Mouse (Mus musculus): ENCODE measurements at regions not wholly inside any gene's neighbourhood (a gene's known extent, or its start where the extent isn't known, plus 50 kb on each side); places are given as distances from the start of the nearest gene placed in this dataset.

DNA sequence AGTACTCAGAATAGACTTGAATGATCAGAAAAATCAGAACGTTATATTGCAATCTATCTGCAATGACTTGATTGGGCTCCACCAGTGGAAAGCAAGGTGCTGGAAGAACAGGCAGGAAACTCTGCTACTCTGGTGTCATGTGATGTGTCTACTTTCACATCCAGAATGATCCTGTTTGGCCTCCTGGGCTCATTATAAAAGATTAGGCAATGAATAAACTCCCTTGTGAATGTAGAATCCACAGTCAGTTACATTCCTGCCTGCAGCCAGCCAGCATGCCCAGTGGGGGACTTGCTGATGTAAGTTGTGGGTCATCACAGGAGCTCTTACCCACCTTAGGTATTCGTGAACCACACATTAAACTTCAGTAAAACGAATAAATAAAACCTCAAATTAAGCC lies 174.5 kb upstream of the Arhgap24 start:
- no peak for TF ChIP-seq POLR2A (IDR thresholded peaks at IDR 0.05; ENCODE audit: low read depth, low read length)
- no peak for TF ChIP-seq CTCF (IDR thresholded peaks at IDR 0.05; ENCODE audit: extremely low read depth, insufficient read depth, insufficient read length, insufficient replicate concordance)
- WGBS = 81% methylated on average over 3 of the region's 3 CpGs
- H3K4me1 ChIP-seq (ENCODE audit: control insufficient read depth, insufficient read depth, insufficient read length) = no peaks in the 10 kb centered on the region
- H3K36me3 ChIP-seq (ENCODE audit: control insufficient read depth, insufficient read depth, low read length) = no peaks in the 10 kb centered on the region
- no peak overlapping the region for H3K27ac ChIP-seq (ENCODE audit: insufficient read depth, low read length)
- no peak overlapping the region for H3K4me3 ChIP-seq (ENCODE audit: extremely low read depth, insufficient read depth, insufficient read length)
- no peak for DNase-seq (ENCODE audit: low read depth in 1 of 2, low spot score in 2 of 2)
- H3K27me3 ChIP-seq (ENCODE audit: control insufficient read depth, insufficient read depth, low read length) = no peaks in the 10 kb centered on the region

DNA sequence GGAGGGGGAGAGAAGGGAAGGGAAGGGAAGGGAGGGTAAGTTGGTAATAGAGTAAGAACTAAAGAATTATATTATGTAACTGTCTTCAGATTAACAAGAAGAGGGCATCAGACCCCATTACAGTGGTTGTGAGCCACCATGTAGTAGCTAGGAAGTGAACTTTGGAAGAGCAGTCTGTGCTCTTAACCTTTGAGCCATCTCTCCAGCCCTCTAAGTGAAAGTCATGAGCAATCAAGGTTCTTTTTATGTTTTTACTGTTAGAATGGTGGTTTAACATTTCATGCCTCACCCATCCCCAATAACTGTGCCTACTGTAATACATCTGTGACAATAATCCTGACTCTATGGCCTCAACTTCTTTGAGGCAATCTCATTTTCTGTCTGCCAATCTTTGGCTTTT lies 169.6 kb upstream of the Arhgap24 start:
- no peak for DNase-seq (ENCODE audit: low read depth in 1 of 2, low spot score in 2 of 2)
- Histone ChIP-seq H3K27me3 (ENCODE audit: control insufficient read depth, insufficient read depth, low read length) (no peaks in the 10 kb centered on the region), H3K27ac (ENCODE audit: insufficient read depth, low read length) (no peak overlapping the region), H3K4me3 (ENCODE audit: extremely low read depth, insufficient read depth, insufficient read length) (no peak overlapping the region), H3K4me1 (ENCODE audit: control insufficient read depth, insufficient read depth, insufficient read length) (no peaks in the 10 kb centered on the region), H3K36me3 (ENCODE audit: control insufficient read depth, insufficient read depth, low read length) (no peaks in the 10 kb centered on the region)
- TF ChIP-seq CTCF (IDR thresholded peaks at IDR 0.05; ENCODE audit: extremely low read depth, insufficient read depth, insufficient read length, insufficient replicate concordance) (no peak), POLR2A (IDR thresholded peaks at IDR 0.05; ENCODE audit: low read depth, low read length) (no peak)

GRCm38 (mm10) chr5:102328197-102328784 lies 152.9 kb upstream of the Arhgap24 start:
- no peaks in the 10 kb centered on the region for H3K36me3 ChIP-seq (ENCODE audit: control insufficient read depth, insufficient read depth, low read length)
- no peak overlapping the region for H3K27ac ChIP-seq (ENCODE audit: insufficient read depth, low read length)
- no peaks in the 10 kb centered on the region for H3K27me3 ChIP-seq (ENCODE audit: control insufficient read depth, insufficient read depth, low read length)
- WGBS = 80% methylated on average over 2 of the region's 2 CpGs
- no peak for DNase-seq (ENCODE audit: low read depth in 1 of 2, low spot score in 2 of 2)
- H3K4me3 ChIP-seq (ENCODE audit: extremely low read depth, insufficient read depth, insufficient read length) = no peak overlapping the region
- TF ChIP-seq POLR2A (IDR thresholded peaks at IDR 0.05; ENCODE audit: low read depth, low read length) = no peak
- no peaks in the 10 kb centered on the region for H3K4me1 ChIP-seq (ENCODE audit: control insufficient read depth, insufficient read depth, insufficient read length)

GRCm38 (mm10) chr5:102333894-102334293 lies 147.3 kb upstream of the Arhgap24 start:
- no peak overlapping the region for H3K27ac ChIP-seq (ENCODE audit: insufficient read depth, low read length)
- no peak overlapping the region for H3K4me3 ChIP-seq (ENCODE audit: extremely low read depth, insufficient read depth, insufficient read length)
- no peaks in the 10 kb centered on the region for H3K27me3 ChIP-seq (ENCODE audit: control insufficient read depth, insufficient read depth, low read length)
- no peaks in the 10 kb centered on the region for H3K4me1 ChIP-seq (ENCODE audit: control insufficient read depth, insufficient read depth, insufficient read length)
- TF ChIP-seq CTCF (IDR thresholded peaks at IDR 0.05; ENCODE audit: extremely low read depth, insufficient read depth, insufficient read length, insufficient replicate concordance) (no peak), POLR2A (IDR thresholded peaks at IDR 0.05; ENCODE audit: low read depth, low read length) (no peak)
- H3K36me3 ChIP-seq (ENCODE audit: control insufficient read depth, insufficient read depth, low read length) = no peaks in the 10 kb centered on the region
- DNase-seq (ENCODE audit: low read depth in 1 of 2, low spot score in 2 of 2) = no peak
- 87% methylated on average over 5 of the region's 5 CpGs for WGBS

GRCm38 (mm10) chr5:102334442-102335197 lies 146.6 kb upstream of the Arhgap24 start:
- WGBS = 92% methylated on average over 13 of the region's 13 CpGs
- H3K27me3 ChIP-seq (ENCODE audit: control insufficient read depth, insufficient read depth, low read length) = no peaks in the 10 kb centered on the region
- H3K27ac ChIP-seq (ENCODE audit: insufficient read depth, low read length) = no peak overlapping the region
- TF ChIP-seq CTCF (IDR thresholded peaks at IDR 0.05; ENCODE audit: extremely low read depth, insufficient read depth, insufficient read length, insufficient replicate concordance) (no peak), POLR2A (IDR thresholded peaks at IDR 0.05; ENCODE audit: low read depth, low read length) (no peak)
- no peaks in the 10 kb centered on the region for H3K4me1 ChIP-seq (ENCODE audit: control insufficient read depth, insufficient read depth, insufficient read length)
- H3K36me3 ChIP-seq (ENCODE audit: control insufficient read depth, insufficient read depth, low read length) = no peaks in the 10 kb centered on the region
- no peak overlapping the region for H3K4me3 ChIP-seq (ENCODE audit: extremely low read depth, insufficient read depth, insufficient read length)
- DNase-seq (ENCODE audit: low read depth in 1 of 2, low spot score in 2 of 2) = no peak

GRCm38 (mm10) chr5:102366481-102366880 lies 114.7 kb upstream of the Arhgap24 start:
- Histone ChIP-seq H3K4me3 (ENCODE audit: extremely low read depth, insufficient read depth, insufficient read length) (no peak overlapping the region), H3K4me1 (ENCODE audit: control insufficient read depth, insufficient read depth, insufficient read length) (no peaks in the 10 kb centered on the region), H3K36me3 (ENCODE audit: control insufficient read depth, insufficient read depth, low read length) (no peaks in the 10 kb centered on the region), H3K27me3 (ENCODE audit: control insufficient read depth, insufficient read depth, low read length) (no peaks in the 10 kb centered on the region), H3K27ac (ENCODE audit: insufficient read depth, low read length) (no peak overlapping the region)
- TF ChIP-seq CTCF (IDR thresholded peaks at IDR 0.05; ENCODE audit: extremely low read depth, insufficient read depth, insufficient read length, insufficient replicate concordance) (no peak), POLR2A (IDR thresholded peaks at IDR 0.05; ENCODE audit: low read depth, low read length) (no peak)
- no peak for DNase-seq (ENCODE audit: low read depth in 1 of 2, low spot score in 2 of 2)
- 73% methylated on average over 3 of the region's 3 CpGs for WGBS

DNA sequence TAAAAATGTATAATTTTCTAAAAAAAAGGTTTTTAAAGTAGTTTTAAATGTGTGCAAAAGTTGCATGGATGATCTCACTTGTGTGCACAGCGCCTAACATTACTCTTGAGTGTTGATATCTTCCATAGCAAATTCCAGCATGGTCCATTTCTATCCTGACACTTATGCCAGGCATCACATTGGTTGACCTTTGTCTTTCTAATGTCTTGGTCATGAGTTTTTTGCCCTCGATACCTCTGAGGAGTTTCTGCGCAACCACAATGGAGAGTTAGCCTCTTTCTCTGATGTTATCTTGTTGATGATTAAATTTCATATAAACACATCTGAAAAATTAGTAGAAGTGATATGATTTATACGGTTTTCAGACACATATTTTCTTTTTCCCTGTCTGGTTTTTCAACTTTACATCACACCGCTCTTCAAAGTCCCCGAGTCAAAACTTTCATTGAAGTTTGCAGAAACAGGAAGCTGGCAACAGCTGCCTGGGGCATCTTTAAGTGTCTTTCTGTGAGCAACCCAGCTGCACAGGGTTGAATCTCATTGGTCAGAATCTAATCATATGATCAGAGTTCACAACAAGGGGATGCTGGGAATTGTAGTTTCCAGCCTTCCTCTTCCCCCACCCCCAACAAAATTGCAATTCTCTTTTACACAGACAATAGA lies 107.8 kb upstream of the Arhgap24 start:
- no peak for DNase-seq (ENCODE audit: low read depth in 1 of 2, low spot score in 2 of 2)
- 53% methylated on average over 6 of the region's 6 CpGs for WGBS
- no peak overlapping the region for H3K27ac ChIP-seq (ENCODE audit: insufficient read depth, low read length)
- H3K4me1 ChIP-seq (ENCODE audit: control insufficient read depth, insufficient read depth, insufficient read length) = no peaks in the 10 kb centered on the region
- no peak overlapping the region for H3K4me3 ChIP-seq (ENCODE audit: extremely low read depth, insufficient read depth, insufficient read length)
- TF ChIP-seq POLR2A (IDR thresholded peaks at IDR 0.05; ENCODE audit: low read depth, low read length) (no peak), CTCF (IDR thresholded peaks at IDR 0.05; ENCODE audit: extremely low read depth, insufficient read depth, insufficient read length, insufficient replicate concordance) (no peak)
- no peaks in the 10 kb centered on the region for H3K36me3 ChIP-seq (ENCODE audit: control insufficient read depth, insufficient read depth, low read length)
- no peaks in the 10 kb centered on the region for H3K27me3 ChIP-seq (ENCODE audit: control insufficient read depth, insufficient read depth, low read length)

Data from spleen, adult 2 months (tissue).